Mouse (Mus musculus) T-cell, adult 2 months (primary cell): ENCODE measurements around the gene Rsrc1.
A peak's percentile ranks its signal among the peaks of the same experiment; 100 is the strongest.
"Not testable (repeated sequence)": the region's sequence is repeated elsewhere in the genome, so short reads cannot be mapped to it uniquely, and the experiment has no call there.

ENCODE experiments used
- DNase-seq: peaks from one replicate; pipeline ENCODE4 v3.0.0; 2022; ENCODE audit warnings: low spot score

Gene Rsrc1

DNA sequence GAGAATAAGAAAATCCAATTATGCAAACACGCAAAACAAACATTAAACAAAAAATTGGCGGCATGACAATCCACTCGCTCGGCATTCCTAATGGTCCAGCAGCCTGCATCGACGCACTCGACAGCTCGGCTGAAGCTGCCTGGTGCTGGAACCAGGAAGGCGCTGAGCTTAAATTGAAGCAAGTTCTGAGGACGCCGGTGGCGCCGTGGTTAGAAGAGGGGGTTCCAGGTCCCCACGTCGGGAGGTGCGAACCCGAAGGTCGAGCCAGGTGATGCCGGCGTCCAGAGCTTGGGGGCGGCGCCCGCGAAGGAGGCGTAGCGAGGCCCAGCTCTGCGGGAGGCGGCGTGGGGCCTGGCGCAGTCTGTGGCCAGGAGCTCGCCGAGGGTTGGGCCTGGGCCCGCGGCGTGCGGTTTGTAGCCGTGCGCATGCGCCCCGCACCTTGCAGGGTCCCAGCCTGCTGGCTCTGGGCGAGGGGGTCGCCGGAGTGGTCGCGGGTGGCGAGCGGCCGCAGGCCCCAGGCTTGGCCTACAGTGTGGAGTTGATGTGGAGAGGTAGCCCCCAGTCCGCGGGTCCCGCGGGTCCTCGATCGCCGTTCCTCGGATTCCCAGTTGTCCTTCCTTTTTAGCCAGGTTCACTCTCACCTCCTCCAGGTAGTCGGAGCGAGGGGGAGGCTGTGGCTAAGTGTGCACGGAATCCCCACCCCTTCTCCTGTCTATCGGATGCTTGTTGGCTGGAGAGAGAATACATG, 4.5 kb downstream of the Rsrc1 start:
- peak; percentile 75 for DNase-seq

DNA sequence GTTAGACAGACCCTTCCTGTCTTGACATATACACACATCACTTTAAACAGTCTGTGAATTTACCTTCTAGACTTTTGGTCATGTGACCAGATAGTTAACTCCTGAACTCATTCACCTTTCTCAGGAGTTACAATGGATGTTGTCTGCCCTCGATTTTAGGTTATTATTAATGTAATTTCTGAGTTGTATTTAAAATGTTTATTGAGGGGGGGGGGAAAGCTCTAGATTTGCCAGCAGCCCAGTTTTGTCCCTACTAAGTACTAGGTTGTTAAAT, 5.0 kb downstream of the Rsrc1 start:
- no peak for DNase-seq

DNA sequence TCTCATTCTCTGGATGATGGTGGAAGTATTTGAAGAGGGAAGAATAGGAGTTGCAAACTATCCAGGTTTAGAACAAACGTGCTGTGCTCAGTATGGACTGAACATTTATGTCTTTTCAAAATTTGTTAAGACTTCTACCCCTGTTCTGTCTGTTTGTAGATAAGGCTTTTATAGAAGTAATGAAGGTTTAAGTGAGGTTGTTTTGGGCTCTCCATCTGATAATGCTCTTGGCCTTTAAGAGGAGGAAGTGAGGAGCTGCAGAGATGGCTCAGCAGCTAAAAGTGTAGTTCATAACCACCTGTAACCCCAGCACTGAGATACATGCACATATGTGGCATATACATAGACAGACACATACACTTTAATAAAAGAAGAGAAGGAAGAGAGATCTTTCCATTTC, 15.6 kb downstream of the Rsrc1 start:
- no peak for DNase-seq

DNA sequence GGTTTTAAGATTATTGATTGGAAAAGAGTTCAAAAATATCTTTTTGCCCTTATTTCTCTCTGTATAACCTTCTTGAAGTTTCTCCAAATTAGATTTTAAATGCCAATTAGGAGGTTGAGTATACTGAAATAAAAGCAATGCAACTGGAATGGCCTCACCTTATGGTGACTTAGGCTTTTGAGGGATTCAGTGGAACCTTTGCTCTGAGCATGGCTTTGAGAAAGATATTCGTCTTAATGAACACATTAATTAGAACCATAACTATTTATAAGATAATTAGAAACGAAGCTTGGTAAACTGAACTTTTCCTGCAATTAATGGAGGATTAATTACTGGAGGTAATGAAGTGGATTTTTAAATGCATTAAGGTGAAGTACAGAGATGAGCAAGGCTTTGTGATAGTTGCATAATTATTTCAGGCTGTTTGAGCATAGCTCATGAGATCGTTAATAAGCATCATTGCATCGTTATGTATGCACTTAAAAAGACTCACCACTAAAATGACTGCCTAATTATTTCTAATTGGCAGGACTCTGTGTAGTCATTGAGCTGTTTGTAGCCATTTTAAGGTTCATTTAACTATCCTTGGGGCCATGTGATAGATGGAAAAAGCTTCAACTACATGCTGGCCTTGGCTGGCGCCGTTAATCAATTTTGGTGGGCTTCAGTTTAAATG, 55.3 kb downstream of the Rsrc1 start:
- DNase-seq, result no peak

DNA sequence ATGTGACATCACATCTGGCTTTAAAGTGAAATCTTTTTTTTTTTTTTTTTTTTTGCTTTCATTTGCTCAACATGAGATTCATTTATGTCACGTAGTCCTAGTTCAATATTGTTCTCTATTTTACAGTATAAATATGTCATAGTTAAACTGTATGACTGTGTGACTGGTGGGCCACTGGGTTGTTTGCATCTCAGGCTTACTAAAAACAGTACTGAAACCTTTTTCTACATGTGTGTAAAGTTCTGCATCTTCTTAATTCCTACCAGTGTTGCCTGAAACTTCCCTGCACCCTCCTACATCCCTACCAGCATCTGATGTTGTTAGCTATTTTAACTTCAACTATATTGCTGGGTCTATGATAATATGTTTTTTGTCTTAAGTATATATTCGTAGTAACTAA, 78.6 kb downstream of the Rsrc1 start:
- DNase-seq, result no peak

DNA sequence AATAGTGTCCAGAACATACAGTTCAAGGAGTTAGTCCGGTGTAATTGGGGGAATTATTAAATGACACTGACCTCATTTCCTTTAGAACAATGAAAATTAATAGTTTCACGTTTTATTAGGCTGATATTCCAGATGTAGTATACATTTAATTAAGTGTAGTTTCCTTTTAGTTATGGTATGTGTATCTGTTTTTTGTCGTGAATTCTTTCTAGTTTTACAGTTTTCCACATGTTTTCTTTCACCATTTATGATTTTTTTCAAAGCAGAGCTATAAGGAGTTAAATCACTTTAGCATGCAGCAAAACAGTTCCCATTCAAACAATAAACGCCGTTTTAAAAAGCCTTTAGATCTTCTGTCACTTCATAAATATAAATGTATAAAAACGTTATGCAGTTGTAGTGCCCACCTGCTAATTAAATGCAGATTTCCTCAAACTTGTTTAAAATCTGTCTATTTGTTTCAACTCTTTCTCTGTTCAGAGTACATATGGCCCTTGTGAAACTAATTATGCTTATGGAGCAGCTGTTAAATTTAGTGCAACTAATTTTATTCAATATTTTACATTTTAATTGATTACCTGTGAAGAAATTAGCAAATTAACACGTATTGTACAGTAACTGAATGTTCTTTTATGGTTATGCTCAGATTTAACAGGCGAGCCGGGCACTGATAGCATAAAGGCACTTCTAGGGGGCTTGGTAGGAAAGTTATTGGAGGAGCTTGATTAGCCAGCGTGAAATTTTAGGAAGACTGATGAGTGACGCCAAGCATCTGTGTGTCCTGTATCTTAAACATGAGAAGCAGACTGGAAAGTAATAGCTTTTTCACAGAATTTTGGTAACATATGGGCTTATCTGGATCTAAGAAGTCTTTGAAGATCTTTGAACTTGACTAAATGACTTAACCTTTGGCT, 89.6 kb downstream of the Rsrc1 start:
- DNase-seq, result no peak

DNA sequence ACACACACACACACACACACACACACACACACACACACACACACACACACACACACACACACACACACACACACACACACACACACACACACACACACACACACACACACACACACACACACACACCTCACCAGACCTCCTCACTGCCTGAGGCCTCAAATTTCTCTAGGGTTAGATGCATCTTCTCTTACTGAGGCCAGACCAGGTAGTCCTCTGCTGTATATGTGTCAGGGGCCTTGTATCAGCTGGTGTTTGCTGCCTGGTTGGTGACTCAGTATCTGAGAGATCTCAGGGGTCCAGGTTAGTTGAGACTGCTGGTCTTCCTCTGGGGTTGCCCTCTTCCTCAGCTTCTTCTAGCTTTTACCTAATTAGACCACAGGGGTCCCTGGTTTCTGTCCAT, 92.5 kb downstream of the Rsrc1 start:
- DNase-seq, result not testable (repeated sequence)

DNA sequence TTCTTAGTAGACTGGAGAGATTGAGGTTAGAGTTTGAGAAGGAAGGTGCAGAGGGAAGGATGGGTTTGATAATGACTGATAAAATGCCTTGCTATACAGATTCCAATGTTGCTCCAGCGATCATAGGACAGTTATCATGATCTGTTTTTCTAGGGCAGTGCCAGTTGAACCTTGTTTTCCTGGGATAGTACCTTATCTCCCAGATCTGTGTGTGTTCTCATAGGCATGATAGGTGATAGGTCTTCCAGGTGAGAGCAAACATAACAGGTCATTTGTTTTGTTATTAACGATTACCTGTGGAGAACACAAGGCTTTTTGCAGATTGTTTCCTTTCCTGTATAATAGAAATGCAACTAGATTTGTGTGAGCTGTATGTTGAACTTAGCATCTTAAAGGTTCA, 94.3 kb downstream of the Rsrc1 start:
- no peak for DNase-seq

DNA sequence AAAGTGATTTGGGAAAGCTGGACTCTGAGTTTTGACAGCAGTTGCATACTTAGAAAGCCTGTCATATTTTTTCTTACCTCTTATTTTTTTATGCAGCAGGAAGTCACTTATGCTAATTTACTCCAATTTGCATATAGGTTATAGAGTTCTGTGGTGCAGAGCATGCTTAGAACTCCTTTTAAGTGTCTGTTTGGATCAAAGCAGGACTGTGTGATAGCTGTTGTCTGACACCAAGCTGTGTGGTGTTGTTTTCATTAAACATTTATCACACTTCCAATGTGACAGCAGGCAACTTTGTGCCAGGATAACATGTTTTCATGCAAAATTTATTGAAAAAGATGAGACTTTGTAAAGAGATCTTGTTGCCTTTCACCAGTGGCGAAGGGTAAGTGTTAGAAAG, 103.6 kb downstream of the Rsrc1 start:
- no peak for DNase-seq

DNA sequence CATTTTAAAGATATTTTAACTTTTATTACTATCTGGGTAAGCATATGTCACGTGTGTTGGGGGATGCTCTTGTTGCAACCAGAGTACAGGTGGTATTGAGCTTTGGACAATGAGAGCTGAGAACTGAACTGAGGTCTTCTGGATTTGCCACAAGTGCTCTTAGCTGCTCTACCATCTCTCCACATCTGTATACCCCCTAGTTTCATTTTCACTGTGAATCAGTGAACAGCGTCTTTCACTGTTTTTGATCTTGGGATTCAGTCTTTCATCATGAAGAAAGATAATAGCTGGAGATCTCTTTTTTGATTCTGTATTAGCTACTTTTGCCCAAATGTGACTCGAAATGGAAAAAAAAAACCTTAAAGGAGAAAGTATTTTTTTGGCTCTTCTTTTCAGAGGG, 127.2 kb downstream of the Rsrc1 start:
- no peak for DNase-seq

DNA sequence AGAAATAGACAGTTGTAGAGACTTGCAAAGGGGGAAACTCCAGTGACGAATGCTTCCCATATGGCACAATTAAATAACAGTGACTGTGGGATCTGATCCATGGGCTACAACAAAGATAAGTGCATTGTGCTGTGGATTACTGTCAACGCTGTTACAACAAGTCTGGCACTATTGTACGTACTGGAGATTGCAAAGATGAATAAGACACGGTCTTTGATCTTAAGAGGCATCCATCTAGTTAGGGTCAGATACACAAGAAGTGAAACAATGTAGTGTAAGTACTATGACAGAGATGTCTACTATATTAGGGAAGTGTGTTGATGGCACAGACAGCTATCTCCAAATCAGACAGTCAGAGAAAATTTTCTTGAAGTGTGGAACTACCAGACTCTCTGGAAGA, 135.1 kb downstream of the Rsrc1 start:
- no peak for DNase-seq

DNA sequence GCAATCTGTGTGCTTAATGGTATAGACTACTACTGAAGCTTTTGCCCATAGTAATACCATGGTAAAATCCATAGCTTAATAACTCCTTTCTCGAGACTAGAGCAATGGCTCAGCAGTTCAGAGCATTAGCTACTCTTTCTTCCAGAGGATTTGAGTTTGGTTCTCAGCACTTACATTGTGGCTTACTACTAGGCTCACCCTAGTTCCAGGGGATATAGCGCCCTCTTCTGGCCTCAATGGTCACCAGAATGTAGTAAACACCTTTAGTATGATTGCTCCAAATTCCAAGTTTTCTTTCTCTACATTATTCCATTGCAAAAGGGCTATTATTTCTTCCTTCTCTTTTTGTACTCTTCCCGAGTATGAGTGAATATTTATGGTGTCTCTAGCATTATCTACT, 151.3 kb downstream of the Rsrc1 start:
- no peak for DNase-seq

DNA sequence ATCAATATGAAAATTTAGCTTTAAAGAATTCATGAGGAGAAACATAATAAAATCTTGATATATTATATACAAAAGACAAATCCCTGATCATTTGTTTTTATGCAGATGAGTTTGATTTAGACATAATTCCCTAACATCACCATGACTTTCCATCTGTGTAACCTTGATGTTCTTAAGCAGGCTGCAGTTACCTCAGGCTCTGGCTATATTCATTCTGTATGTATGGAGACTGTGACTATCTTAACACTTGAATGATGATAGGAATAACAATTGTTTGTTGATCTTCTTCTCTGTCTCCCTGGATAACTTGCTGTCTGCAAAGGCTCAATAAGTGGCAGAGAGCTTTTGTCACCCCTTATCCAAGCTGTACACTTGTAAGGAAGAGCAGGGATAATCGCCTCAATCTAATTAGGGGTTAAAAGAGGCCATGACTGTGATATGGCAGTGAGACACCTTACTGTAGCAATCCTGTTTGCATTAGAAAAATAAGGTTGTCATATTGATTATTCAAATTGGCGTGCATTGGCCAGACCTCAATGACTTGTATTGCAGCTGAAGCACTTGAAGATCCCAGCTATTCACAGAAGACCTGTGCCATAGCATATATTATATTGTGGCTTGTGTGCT, 154.7 kb downstream of the Rsrc1 start:
- DNase-seq, result no peak

DNA sequence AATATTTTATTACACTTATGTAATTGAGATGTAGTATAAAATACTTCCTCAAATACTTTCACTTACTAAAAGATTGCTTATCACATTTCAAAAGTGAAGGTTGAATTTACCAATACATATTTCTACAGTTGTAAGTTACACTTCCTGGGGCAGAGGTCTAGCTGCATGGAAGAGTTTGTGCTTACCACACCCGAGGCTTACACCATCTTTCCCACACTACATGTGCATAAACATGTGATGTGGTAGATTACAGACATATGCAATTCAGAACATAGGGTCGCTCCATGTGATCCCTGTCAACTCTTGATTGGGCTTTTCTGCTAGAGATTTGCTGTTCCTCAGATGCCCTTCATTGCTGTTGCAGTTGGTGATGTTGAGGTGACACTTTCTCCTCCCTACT, 163.8 kb downstream of the Rsrc1 start:
- no peak for DNase-seq

DNA sequence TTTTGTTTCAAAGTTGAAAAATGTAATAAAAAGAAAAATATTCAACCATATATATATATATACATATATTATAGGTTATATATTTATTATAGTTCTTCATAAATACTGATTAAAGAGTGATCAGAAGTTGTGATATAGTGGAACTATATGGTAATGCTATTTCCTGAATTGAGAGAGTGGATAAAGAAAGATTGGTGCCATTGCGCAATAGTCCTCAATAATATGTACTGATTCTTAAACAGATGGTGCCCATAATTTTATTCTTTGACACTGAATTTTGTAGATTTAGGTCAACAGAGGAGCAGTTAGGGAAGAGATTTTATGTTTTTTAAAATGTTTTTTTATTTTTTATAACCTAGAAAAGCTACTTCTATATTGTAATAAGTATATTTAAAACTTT, 165.1 kb downstream of the Rsrc1 start:
- DNase-seq, result no peak

DNA sequence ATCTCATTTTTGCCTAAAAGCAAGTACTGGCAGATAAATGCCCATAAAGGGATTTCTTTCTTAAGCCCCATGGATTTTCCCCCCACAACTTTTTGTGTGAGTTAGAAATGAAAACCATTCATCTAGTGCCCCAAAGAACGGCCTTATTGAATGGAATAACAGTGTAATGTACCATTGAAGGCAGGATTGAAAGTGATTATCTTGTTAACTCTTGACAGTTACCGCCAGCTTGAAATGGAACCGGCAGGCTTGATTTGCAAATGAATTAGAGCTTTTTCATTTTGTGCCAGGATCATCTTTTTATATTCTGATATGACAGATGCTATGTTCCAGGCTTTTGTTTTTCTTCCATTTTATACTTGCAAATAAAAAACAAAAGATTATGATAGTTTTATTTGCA, 166.1 kb downstream of the Rsrc1 start:
- no peak for DNase-seq

DNA sequence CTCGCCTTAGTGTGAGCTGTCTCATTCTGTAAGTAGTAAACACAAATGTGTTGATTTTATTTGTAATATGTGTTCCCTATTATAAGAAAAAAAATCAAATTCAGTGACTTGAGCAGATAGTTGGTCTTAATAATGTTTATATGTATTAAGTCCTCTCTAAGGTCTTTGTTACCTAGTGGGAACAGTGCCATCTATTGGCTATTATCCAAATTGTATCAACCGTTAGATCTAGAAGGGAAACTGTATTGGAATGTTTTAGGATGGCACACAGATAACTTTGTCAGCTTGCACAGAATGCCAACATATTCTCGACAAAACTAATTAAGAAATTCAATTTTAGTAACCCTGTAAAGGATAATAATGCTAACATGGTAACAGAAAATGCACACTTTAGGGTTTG, 216.0 kb downstream of the Rsrc1 start:
- DNase-seq, result no peak

DNA sequence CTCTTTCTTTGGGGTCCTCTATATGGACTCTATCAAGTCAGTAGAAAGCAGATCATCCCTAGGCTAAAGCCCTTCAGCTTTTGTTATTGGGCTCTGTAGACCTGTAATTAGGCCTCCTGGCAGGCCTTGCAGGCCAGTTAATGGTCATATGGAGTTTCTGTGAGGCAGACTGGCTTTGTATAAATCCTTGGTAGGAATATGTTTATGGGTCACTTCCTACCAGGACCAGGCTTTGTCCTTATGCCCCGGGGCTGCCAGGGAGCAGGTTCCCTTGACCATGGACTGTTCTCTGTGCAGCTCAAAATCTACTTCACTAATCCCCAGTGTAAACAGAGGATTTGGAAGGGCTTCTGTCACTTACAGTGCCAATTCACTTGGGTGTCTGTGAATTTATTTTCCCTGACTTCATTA, 231.9 kb downstream of the Rsrc1 start:
- no peak for DNase-seq

DNA sequence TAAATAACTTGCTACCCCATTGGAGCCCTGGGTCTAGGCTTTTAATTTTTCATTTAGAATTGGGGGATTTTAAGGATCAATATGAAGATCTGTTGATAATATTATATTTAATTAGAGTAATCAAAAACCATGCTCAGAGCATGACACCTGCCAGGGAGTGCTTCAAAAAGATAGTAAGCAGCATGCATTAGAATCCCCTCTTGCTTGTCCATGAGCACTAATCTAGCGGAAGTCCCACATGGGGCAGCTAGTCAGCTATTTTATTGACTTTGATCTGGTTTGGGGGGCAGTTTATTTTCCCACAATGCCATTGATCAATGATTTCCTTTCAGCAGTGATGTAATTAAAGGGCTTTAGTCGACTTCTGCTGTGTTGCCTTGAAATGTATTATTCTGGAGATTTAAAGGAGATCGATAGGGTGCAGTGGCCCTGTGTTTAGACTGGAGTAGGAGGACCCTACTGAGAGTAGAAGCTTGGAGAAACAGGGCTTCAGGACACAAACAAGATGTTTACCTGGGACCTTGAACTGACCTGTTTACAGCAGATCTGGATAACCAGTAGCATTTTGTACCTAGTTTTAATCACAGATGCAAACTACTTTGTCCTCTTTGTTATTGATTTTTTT, 251.5 kb downstream of the Rsrc1 start:
- no peak for DNase-seq

DNA sequence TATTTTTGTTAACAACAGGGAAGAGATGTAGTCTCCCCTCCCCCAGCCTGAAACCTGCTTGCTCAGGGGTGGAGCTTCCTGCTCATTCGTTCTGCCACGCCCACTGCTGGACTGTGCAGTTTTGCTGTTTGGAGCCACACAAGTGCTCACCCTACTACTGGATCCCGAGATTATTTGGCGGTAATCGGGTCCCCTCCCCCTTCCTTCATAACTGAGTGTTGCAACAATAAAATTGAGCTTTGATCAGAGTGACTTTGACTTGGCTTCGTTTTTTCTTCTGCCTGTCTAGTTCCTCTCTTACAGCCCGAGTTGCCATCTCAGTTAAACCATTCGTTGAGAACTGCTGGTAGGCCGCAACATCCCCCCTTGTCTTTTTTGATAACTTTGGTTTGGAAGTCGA, 261.3 kb downstream of the Rsrc1 start:
- DNase-seq, result not testable (repeated sequence)

DNA sequence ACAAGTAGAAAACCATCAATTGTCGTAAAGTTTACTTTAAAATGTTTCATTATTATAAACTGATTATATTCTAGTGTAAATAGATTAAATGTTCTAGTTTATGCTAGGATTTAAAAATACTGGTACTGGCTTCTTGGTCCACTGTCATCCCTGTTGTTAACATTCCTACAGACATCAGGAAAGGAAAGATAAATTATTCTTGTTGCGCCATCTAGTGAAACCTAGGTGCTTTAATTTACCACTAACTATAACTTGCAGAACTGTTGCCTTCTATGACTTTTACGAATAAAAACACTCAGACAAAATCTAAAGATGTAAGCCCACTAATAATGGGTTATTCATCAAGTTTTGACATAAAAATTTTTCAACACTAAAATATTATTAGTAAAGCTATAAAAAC, 286.3 kb downstream of the Rsrc1 start:
- no peak for DNase-seq

DNA sequence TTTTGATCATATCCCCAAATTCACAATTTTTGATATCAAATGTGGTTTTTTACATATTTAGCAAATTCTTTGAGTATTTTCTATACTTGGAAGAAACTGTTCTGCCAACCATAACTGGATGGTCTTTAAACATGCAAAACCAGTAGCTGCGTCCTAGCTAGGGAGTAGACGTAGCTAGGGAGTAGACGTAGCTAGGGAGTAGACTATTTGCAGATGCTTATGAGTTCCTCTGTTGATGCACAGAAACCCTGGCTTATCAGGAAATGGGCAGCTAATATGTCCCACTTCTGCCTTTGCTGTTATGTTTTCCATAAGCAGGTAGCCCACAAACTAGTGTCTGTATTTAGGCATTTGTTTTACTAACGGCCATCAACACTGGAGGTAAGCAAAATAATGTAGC, 298.6 kb downstream of the Rsrc1 start:
- no peak for DNase-seq
